Comparison of ENCODE assay signal across 13 mouse cellular contexts in genomic region chr6:6459918-6460239, GRCm38 (mm10).
DNase-seq lines count a peak whose midpoint lies in the region; ATAC-seq lines count a peak whose summit lies in the region.
"Had no signal": no experiment of that assay in that cellular context is flagged by ENCODE, and none has a peak within 500 bp of the region (broad histone marks: within the 10 kb centered on the region; RNA-seq: fewer than 3 reads in every experiment).

No protein-coding gene starts in this region.

- no peaks in the 10 kb centered on the region for H3K9me3 ChIP-seq in embryonic facial prominence, embryonic 14.5 days (ENCODE audit: control insufficient read depth, low read length)
- no peaks in the 10 kb centered on the region for H3K9me3 ChIP-seq in hindbrain, embryonic 13.5 days
- no peaks in the 10 kb centered on the region for H3K9me3 ChIP-seq in midbrain, embryonic 15.5 days
- H3K9me3 ChIP-seq: embryonic facial prominence, embryonic 13.5 days had no signal

- H3K27me3 ChIP-seq in embryonic facial prominence, embryonic 14.5 days (replicated peaks; ENCODE audit: control insufficient read depth, insufficient read depth, low read length), result 0 out of 2 replicates have a peak, but pooled peaks cover 7% of the 10 kb centered on the region
- no peaks in the 10 kb centered on the region for H3K27me3 ChIP-seq in hindbrain, embryonic 13.5 days
- 0 out of 2 replicates have a peak, but pooled peaks cover 2% of the 10 kb centered on the region for H3K27me3 ChIP-seq in midbrain, embryonic 15.5 days (replicated peaks)

- no peak overlapping the region for H3K27ac ChIP-seq in embryonic facial prominence, embryonic 14.5 days (replicated peaks; ENCODE audit: low read depth, low read length)
- 0 out of 2 replicates have a peak overlapping the region, but pooled peaks have one; percentile 31 for H3K27ac ChIP-seq in hindbrain, embryonic 13.5 days
- H3K27ac ChIP-seq in midbrain, embryonic 15.5 days, result peak overlapping the region; percentile 7; the same call in 1 of the 2 replicates
- H3K27ac ChIP-seq: embryonic facial prominence, embryonic 13.5 days had no signal

- peaks cover 6% of the 10 kb centered on the region; the same call in 1 of the 2 replicates for H3K4me1 ChIP-seq in embryonic facial prominence, embryonic 14.5 days (ENCODE audit: control insufficient read depth, insufficient read depth, low read length)
- H3K4me1 ChIP-seq in hindbrain, embryonic 13.5 days (replicated peaks), result peaks cover 20% of the 10 kb centered on the region
- H3K4me1 ChIP-seq in midbrain, embryonic 15.5 days, result peaks cover 19% of the 10 kb centered on the region

- H3K9ac ChIP-seq in embryonic facial prominence, embryonic 14.5 days (ENCODE audit: low read depth, low read length), result no peak overlapping the region
- H3K9ac ChIP-seq in hindbrain, embryonic 13.5 days, result no peak overlapping the region; the same call in 1 of the 2 replicates
- H3K9ac ChIP-seq in midbrain, embryonic 15.5 days, result no peak overlapping the region
- H3K9ac ChIP-seq: embryonic facial prominence, embryonic 13.5 days; liver, postnatal 0 days had no signal

- no peak overlapping the region for H3K4me2 ChIP-seq in embryonic facial prominence, embryonic 14.5 days (ENCODE audit: low read depth, low read length)
- H3K4me2 ChIP-seq in hindbrain, embryonic 13.5 days, result peak overlapping the region; percentile 32
- peak overlapping the region; percentile 29 for H3K4me2 ChIP-seq in midbrain, embryonic 15.5 days
- H3K4me2 ChIP-seq: embryonic facial prominence, embryonic 13.5 days had no signal

- H3K36me3 ChIP-seq in embryonic facial prominence, embryonic 14.5 days (ENCODE audit: control insufficient read depth, insufficient read depth, low read length), result no peaks in the 10 kb centered on the region
- H3K36me3 ChIP-seq in hindbrain, embryonic 13.5 days, result no peaks in the 10 kb centered on the region
- no peaks in the 10 kb centered on the region for H3K36me3 ChIP-seq in midbrain, embryonic 15.5 days (replicated peaks)
- H3K36me3 ChIP-seq: embryonic facial prominence, embryonic 13.5 days had no signal

- WGBS in embryonic facial prominence, embryonic 14.5 days, result 29% methylated on average over 2 of the region's 2 CpGs
- 6% methylated on average over 2 of the region's 2 CpGs for WGBS in hindbrain, embryonic 13.5 days
- WGBS in midbrain, embryonic 15.5 days, result 11% methylated on average over 2 of the region's 2 CpGs

- 0 out of 2 replicates have a peak, but pooled peaks have one; percentile 30 for ATAC-seq in embryonic facial prominence, embryonic 14.5 days (ENCODE audit: low read depth)
- ATAC-seq in hindbrain, embryonic 13.5 days (ENCODE audit: low FRiP score), result peak; percentile 64
- peak; percentile 67 for ATAC-seq in midbrain, embryonic 15.5 days (replicated peaks)
- ATAC-seq in frontal cortex, adult (ENCODE audit: low TSS enrichment), result no peak
- ATAC-seq: inflammation-experienced regulatory T-cells, adult 6 months; liver, postnatal 0 days had no signal

- H3K4me3 ChIP-seq in embryonic facial prominence, embryonic 14.5 days (ENCODE audit: low read depth, low read length), result no peak overlapping the region
- 0 out of 2 replicates have a peak overlapping the region, but pooled peaks have one; percentile 6 for H3K4me3 ChIP-seq in hindbrain, embryonic 13.5 days
- no peak overlapping the region for H3K4me3 ChIP-seq in midbrain, embryonic 15.5 days
- H3K4me3 ChIP-seq: embryonic facial prominence, embryonic 13.5 days had no signal

- peak; percentile 28 for DNase-seq in embryo, embryonic 10 days (ENCODE audit: low spot score)
- DNase-seq in embryo, embryonic 11 days, result no peak
- DNase-seq in embryonic facial prominence, embryonic 14.5 days (ENCODE audit: low spot score), result no peak
- DNase-seq in yolk sac, embryonic 10.5 days (ENCODE audit: low spot score), result no peak
- no peak for DNase-seq in ovary, postnatal 36 days (ENCODE audit: low spot score)
- DNase-seq: cerebellum, adult 8-10 months; left cerebral cortex, postnatal 4 days; liver, postnatal 0 days had no signal
